Mouse (Mus musculus): ENCODE results near the gene Ctnnd2.

Gene Ctnnd2

DNA sequence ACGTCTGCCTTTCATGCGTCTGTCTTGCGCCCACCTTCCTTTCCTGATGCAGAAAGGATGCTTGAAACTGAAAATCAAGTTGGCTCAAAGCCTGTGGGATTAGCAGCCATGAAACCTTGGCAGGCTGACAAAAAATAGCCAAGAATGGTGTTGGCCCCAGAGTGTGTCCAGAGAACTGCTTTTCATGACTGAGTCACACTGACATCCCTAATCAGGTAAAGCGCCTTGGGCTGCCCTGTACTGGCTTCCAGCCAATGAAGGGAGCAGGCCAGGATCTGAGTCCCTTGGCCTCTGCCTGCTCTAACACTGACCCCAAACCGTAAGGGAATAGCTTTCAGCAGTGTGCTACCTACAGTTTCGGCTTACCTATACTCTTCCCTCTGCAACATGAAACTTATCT, 713.0 kb downstream of the Ctnnd2 start:
- DNase-seq (ENCODE audit: low spot score) = no peak

GRCm38 (mm10) chr15:30887559-30887958, 715.2 kb downstream of the Ctnnd2 start:
- no peak for DNase-seq (ENCODE audit: low spot score)

DNA sequence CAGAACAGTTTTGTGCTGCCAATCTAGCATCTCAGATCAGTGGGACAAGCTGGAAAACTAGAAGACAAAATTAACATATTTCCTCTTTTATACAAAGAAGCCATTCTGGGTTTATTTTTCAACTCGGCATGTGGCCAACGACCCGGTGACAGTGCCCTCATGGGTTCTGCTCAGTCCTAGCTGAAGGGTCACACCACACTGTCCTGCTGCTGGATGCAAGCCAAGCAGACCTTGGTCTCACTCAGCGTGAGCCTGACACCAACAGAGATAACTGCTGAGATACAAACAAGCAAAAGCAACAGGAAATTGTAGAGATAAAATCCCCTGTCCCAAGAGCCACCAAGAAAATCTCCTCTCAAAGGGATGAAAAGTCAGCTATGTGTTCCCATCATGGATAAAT, 719.6 kb downstream of the Ctnnd2 start:
- DNase-seq (ENCODE audit: low spot score) = no peak

- no peak for DNase-seq (ENCODE audit: low spot score)
Observed at GRCm38 (mm10) chr15:30895063-30895462, 722.7 kb downstream of the Ctnnd2 start.

- DNase-seq (ENCODE audit: low spot score) = no peak
Observed at GRCm38 (mm10) chr15:30897342-30897741, 724.9 kb downstream of the Ctnnd2 start.

DNA sequence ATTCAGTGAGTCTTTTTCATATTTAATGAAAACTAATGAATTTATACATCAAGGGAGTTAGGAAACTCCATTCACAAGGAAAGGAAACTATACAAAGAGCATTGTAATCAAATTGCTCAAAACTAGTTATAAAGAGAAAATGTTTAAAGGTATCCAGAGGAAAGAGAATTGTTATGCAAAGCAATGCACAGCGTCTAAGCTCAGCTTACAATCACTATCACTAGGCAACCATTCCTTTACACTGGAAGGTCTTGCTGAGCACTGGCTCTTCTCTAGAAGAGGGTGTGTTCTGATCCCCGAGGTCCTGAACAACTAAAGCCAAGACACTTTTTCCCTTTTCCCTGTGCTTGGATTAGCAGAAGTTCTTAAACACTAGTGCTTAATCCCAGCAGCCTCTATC, 735.6 kb downstream of the Ctnnd2 start:
- no peak for DNase-seq (ENCODE audit: low spot score)

- DNase-seq (ENCODE audit: low spot score) = no peak
Observed at GRCm38 (mm10) chr15:30913360-30913759, 741.0 kb downstream of the Ctnnd2 start.

GRCm38 (mm10) chr15:30925838-30926237, 753.4 kb downstream of the Ctnnd2 start:
- no peak for DNase-seq (ENCODE audit: low spot score)

- no peak for DNase-seq (ENCODE audit: low spot score)
Observed at GRCm38 (mm10) chr15:30927632-30928031, 755.2 kb downstream of the Ctnnd2 start.

GRCm38 (mm10) chr15:30931906-30932305, 759.5 kb downstream of the Ctnnd2 start:
- DNase-seq (ENCODE audit: low spot score) = no peak

DNA sequence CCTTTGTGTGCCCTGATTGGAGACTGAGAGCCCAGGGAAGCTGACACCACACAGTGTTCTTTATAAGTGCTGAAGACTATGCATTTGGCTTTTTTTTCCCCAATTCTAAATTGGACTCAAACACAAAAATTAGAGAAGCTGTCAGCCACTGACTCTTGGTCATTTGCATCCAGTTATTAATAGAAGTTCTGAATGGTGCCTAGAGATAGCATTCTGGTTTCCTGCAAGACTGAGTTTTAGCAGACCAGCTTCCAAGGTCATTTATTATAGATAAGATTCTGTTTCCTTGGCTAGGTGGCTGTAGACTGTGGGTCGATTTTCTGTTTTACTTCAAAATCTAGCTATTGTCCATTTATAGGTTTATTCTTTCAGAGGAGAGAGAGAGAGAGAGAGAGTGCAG, 773.5 kb downstream of the Ctnnd2 start:
- no peak for DNase-seq (ENCODE audit: low spot score)

DNA sequence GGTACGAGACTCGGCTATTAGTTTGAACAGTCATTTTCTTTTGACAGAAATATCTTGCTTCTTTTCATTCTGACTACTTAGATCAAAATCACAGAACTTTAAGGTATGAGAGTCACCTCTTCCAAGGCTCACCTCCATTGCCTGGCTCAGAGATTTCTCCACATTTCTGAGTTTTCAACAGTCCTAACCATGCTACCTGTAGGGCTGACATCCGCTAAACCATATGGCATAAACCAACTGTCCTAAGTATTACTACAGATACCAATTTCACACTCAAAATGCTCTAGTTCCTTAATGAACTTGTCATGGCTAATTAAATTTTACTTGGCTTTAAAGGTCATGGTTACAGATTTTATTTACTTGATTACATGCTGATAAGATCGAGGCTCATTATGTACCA, 786.1 kb downstream of the Ctnnd2 start:
- DNase-seq (ENCODE audit: low spot score) = no peak

- no peak for DNase-seq (ENCODE audit: low spot score)
Observed at GRCm38 (mm10) chr15:30962421-30963160, 790.2 kb downstream of the Ctnnd2 start.

- DNase-seq (ENCODE audit: low spot score) = no peak
Observed at GRCm38 (mm10) chr15:30964046-30964445, 791.7 kb downstream of the Ctnnd2 start.

DNA sequence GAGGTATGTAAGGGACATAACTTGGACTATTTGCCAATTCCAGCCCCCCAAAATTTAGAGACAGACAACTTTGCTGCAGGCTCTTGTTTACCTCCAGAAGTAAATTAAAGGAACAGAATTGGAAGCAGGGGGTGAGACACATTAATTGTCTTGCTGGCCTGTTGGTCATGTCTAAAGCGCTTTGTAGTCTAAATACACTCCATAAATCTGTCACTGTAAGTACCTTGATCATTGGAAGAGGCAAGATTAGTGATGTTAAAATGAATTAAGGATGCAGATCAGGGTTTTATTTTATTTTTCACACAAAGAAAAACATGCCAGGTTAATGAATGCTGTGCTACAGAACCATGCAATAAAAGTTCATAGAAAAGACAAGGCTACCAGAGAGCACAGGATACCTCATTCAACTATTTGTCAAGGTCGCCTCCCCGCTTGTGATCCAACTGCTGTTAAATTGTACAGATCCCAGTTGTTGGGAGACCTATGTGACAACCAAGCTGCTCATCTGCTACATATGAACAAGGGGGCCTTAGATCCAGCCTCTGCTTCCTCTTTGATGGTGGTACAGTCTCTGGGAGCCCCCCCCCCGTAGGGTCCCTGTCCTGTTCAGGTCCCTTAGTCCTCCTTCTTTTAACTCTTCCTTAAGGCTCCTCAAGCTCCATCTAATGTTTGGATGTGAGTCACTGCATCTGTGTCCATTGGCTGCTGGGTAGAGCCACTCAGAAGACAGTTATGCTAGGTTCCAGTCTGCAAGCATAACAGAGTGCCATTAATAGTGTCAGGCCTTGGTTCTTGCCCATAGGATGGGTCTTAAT, 792.7 kb downstream of the Ctnnd2 start:
- DNase-seq (ENCODE audit: low spot score) = no peak

DNA sequence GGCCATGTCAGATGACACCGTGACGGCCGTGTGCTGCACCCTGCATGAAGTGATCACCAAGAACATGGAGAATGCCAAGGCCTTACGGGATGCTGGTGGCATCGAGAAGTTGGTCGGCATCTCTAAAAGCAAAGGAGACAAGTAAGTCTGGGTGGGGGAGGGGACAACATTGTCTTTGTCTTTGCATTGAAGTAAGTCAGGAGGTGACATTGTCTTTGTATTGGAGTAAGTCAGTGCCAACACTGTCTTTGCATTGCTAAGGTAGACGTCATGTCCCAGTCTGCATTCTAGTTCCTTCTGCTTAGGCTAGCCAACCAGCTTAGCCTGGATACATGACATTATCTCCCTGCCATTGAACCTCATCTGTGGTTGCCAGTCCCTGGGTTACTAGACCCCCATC, 794.4 kb downstream of the Ctnnd2 start:
- no peak for DNase-seq (ENCODE audit: low spot score)

DNA sequence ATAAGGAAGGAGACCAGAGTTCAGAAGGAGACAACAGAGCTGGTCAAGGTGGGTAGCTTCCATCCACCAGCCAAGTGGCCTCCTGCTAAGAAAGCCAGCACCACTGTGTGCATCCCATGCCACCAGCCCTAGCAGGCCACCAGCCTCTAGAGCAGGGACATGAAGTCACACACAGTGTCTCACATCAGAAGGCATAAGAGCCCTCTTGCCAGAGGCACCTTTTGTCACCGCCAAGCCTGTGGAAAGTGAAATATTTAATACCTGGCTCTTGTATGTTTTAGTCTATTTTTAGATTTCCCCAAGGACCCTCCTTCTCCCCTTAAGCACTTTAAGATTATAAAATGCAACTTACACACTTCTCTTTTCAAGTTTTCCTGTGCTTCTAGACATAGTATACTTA, 802.0 kb downstream of the Ctnnd2 start:
- DNase-seq (ENCODE audit: low spot score) = no peak

DNA sequence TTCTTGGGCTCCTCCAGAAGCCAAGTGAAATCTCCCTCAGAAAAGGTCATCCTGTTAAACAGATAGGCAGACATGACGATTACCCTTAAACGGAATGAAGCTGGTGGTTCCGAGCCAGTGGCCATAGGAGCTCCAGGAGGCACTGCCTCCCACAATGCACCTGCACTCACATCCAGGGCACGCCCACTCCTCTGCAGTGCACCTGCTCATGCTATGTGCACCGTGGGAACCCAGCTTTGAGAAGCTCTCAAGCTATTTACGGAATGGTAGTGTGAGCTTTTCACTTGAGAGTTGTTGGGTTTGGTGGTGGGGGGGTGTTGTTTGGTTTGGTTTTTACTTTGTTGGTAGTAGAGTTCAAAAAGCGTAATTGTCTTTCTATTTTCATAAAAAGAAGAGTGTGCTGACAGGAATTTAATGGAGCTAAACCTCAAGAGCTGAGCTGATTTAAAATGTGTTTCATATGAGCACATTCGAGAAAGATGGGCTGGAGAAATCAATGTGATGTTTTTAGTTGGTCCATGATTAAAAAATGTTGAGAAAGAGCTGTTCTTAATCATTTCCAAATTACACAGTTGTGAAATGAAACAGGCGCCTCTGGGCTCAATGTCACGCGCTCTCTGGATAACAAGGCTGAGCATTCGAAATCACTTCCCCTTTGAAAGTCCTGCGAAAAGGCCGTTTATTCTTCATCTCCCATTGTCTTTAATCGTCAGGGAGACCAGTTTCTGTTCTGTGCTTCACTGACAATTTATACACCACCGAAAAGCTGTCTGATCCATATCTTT, 802.8 kb downstream of the Ctnnd2 start:
- no peak for DNase-seq (ENCODE audit: low spot score)

- DNase-seq (ENCODE audit: low spot score) = no peak
Observed at GRCm38 (mm10) chr15:30977166-30977740, 804.9 kb downstream of the Ctnnd2 start.

GRCm38 (mm10) chr15:30986890-30987289, 814.5 kb downstream of the Ctnnd2 start:
- DNase-seq (ENCODE audit: low spot score) = no peak

- DNase-seq (ENCODE audit: low spot score) = no peak
Observed at GRCm38 (mm10) chr15:30990421-30991252, 818.2 kb downstream of the Ctnnd2 start.

All from urinary bladder, postnatal 10 days (tissue).